Mouse (Mus musculus) myocyte (in vitro differentiated cells): ENCODE data around the gene Camta1.

ENCODE experiments used
- POLR2A ChIP-seq: IDR thresholded peaks from one replicate; pipeline ENCODE4 v1.6.1; 2011; ENCODE audit warnings: low read depth, mild to moderate bottlenecking, control low read depth, moderate library complexity; ENCODE audit not compliant: insufficient read length
- TCF12 ChIP-seq: IDR thresholded peaks from one replicate; pipeline ENCODE4 v1.6.1; 2011; ENCODE audit warnings: mild to moderate bottlenecking, control low read depth; ENCODE audit not compliant: poor library complexity, insufficient read depth, severe bottlenecking

GRCm38 (mm10) chr4:151604481-151604880 is 257.2 kb downstream of the Camta1 start:
- TF ChIP-seq TCF12 (no peak), POLR2A (no peak)
